Mouse (Mus musculus): Measurements from ENCODE around the gene Mn1.

- TF ChIP-seq EP300 (IDR thresholded peaks at IDR 0.05; ENCODE audit: low read length), result no peak
- no peak for TF ChIP-seq CTCF (conservative IDR thresholded peaks at IDR 0.05 in 1 of 2, IDR thresholded peaks at IDR 0.05 in 1 of 2; ENCODE audit: low read depth in 2 of 2, low read length in 2 of 2)
- no peak for TF ChIP-seq RCOR1 (conservative IDR thresholded peaks at IDR 0.05; ENCODE audit: low read depth, low read length)
- TF ChIP-seq POLR2A (IDR thresholded peaks at IDR 0.05; ENCODE audit: low read depth, low read length), result no peak
- no peak for TF ChIP-seq USF2 (conservative IDR thresholded peaks at IDR 0.05; ENCODE audit: low read depth, low read length)
- TF ChIP-seq HCFC1 (IDR thresholded peaks at IDR 0.05; ENCODE audit: low read depth, low read length), result no peak
These were observed 37.7 kb downstream of the Mn1 start for GRCm38 (mm10) chr5:111454876-111455275.
